Mouse (Mus musculus): ENCODE measurements around the gene Mettl3. TPM values are rescaled to one million over a fixed set of nuclear protein-coding genes. Genes with fewer than 3 reads are reported as not detected.
A peak's percentile ranks its signal among the peaks of the same experiment; 100 is the strongest.

Gene Mettl3
- polyA plus RNA-seq, 1 experiment: not detected

GRCm38 (mm10) chr14:52257484-52258213 is 47.3 kb downstream of the Mettl3 start, which contains the start of gene Chd8:
Gene Chd8, minus strand, starts transcription at chr14:52257780.
- H3K4me1 ChIP-seq (ENCODE audit: control insufficient read depth, insufficient read depth, low read length): no peaks in the 10 kb centered on the region
- H3K27ac ChIP-seq (ENCODE audit: insufficient read depth, low read depth, low read length): peak within 1 kb of the TSS; percentile 57
- H3K4me3 ChIP-seq (ENCODE audit: insufficient read depth, low read depth, low read length): peak within 1 kb of the TSS; percentile 86
- TF ChIP-seq CTCF (IDR thresholded peaks at IDR 0.05; ENCODE audit: insufficient read depth, low read depth, low read length): peak; percentile 75
- peak; percentile 75; the same call in 1 of the 2 replicates for TF ChIP-seq POLR2A (IDR thresholded peaks at IDR 0.05; ENCODE audit: insufficient read depth, low read depth, low read length)
- under 1% methylated on average over 54 of the region's 54 CpGs for WGBS

GRCm38 (mm10) chr14:52256311-52257175 is 48.4 kb downstream of the Mettl3 start:
- 4% methylated on average over 18 of the region's 18 CpGs for WGBS
- H3K4me3 ChIP-seq (ENCODE audit: insufficient read depth, low read depth, low read length): peak overlapping the region; percentile 86
- TF ChIP-seq CTCF (IDR thresholded peaks at IDR 0.05; ENCODE audit: insufficient read depth, low read depth, low read length) (no peak), POLR2A (IDR thresholded peaks at IDR 0.05; ENCODE audit: insufficient read depth, low read depth, low read length) (no peak)

GRCm38 (mm10) chr14:52246129-52246528 is 58.8 kb downstream of the Mettl3 start:
- TF ChIP-seq POLR2A (IDR thresholded peaks at IDR 0.05; ENCODE audit: insufficient read depth, low read depth, low read length): no peak
- no peak for TF ChIP-seq CTCF (IDR thresholded peaks at IDR 0.05; ENCODE audit: insufficient read depth, low read depth, low read length)
- Histone ChIP-seq H3K4me3 (ENCODE audit: insufficient read depth, low read depth, low read length) (no peak overlapping the region), H3K4me1 (ENCODE audit: control insufficient read depth, insufficient read depth, low read length) (0 out of 2 replicates have a peak, but pooled peaks cover 3% of the 10 kb centered on the region), H3K27ac (ENCODE audit: insufficient read depth, low read depth, low read length) (no peak overlapping the region)
- 61% methylated on average over 4 of the region's 4 CpGs for WGBS

More at GRCm38 (mm10) chr14:52256311-52257175, 48.4 kb downstream of the Mettl3 start:
- H3K4me1 ChIP-seq (ENCODE audit: control insufficient read depth, insufficient read depth, low read length): no peaks in the 10 kb centered on the region
- 0 out of 2 replicates have a peak overlapping the region, but pooled peaks have one; percentile 56 for H3K27ac ChIP-seq (ENCODE audit: insufficient read depth, low read depth, low read length)

Other genes starting within 250 kb of the Mettl3 start
- 795 TPM in 1 of 2 replicates, not detected in the other for gene Hnrnpc, start 201.1 kb downstream of the Mettl3 start, polyA plus RNA-seq (2012; ENCODE audit: insufficient read depth, insufficient read length, low replicate concordance, missing spikeins)
- not detected in 2 replicates for gene Rpgrip1, start 194.4 kb downstream of the Mettl3 start, polyA plus RNA-seq (2012; ENCODE audit: insufficient read depth, insufficient read length, low replicate concordance, missing spikeins)
- not detected in 2 replicates for gene Supt16, start 107.7 kb downstream of the Mettl3 start, polyA plus RNA-seq (2012; ENCODE audit: insufficient read depth, insufficient read length, low replicate concordance, missing spikeins)
- gene Chd8, start 47.3 kb downstream of the Mettl3 start, polyA plus RNA-seq (2012; ENCODE audit: insufficient read depth, insufficient read length, low replicate concordance, missing spikeins): 792 TPM in 1 of 2 replicates, not detected in the other
- gene Tox4, start 26.0 kb downstream of the Mettl3 start, polyA plus RNA-seq (2012; ENCODE audit: insufficient read depth, insufficient read length, low replicate concordance, missing spikeins): not detected in 2 replicates
- 394 TPM in 1 of 2 replicates, not detected in the other for gene Rab2b, start 25.6 kb downstream of the Mettl3 start, polyA plus RNA-seq (2012; ENCODE audit: insufficient read depth, insufficient read length, low replicate concordance, missing spikeins)
- gene Sall2, start 23.6 kb upstream of the Mettl3 start, polyA plus RNA-seq (2012; ENCODE audit: insufficient read depth, insufficient read length, low replicate concordance, missing spikeins): not detected in 2 replicates
- not detected in 2 replicates for gene Olfr1513, start 51.3 kb upstream of the Mettl3 start, polyA plus RNA-seq (2012; ENCODE audit: insufficient read depth, insufficient read length, low replicate concordance, missing spikeins)
- not detected in 2 replicates for gene Olfr1512, start 74.0 kb upstream of the Mettl3 start, polyA plus RNA-seq (2012; ENCODE audit: insufficient read depth, insufficient read length, low replicate concordance, missing spikeins)
- not detected in 2 replicates for gene Olfr1511, start 92.3 kb upstream of the Mettl3 start, polyA plus RNA-seq (2012; ENCODE audit: insufficient read depth, insufficient read length, low replicate concordance, missing spikeins)
- not detected in 2 replicates for gene Olfr1510, start 109.2 kb upstream of the Mettl3 start, polyA plus RNA-seq (2012; ENCODE audit: insufficient read depth, insufficient read length, low replicate concordance, missing spikeins)
- gene Olfr1509, start 137.9 kb upstream of the Mettl3 start, polyA plus RNA-seq (2012; ENCODE audit: insufficient read depth, insufficient read length, low replicate concordance, missing spikeins): not detected in 2 replicates
- gene Olfr1508, start 162.4 kb upstream of the Mettl3 start, polyA plus RNA-seq (2012; ENCODE audit: insufficient read depth, insufficient read length, low replicate concordance, missing spikeins): not detected in 2 replicates
- gene Olfr1507, start 190.6 kb upstream of the Mettl3 start, polyA plus RNA-seq (2012; ENCODE audit: insufficient read depth, insufficient read length, low replicate concordance, missing spikeins): not detected in 2 replicates